Mouse (Mus musculus) hindbrain, embryonic 11.5 days (tissue): ENCODE results near the gene Mon1a. TPM values are rescaled to one million over a fixed set of nuclear protein-coding genes. Genes with fewer than 3 reads are reported as not detected.

Experiments used
- ATAC-seq: fragments of 200-750 bp; cut with Nextera tagmentation; 2 replicates; pipeline ENCODE4 v1.8.0; 2017; ENCODE audit warnings: mild to moderate bottlenecking, moderate TSS enrichment, moderate library complexity; ENCODE audit not compliant: low FRiP score
- DNase-seq: peaks from one replicate; pipeline ENCODE4 v3.0.0-alpha.2; 2015; ENCODE audit warnings: low spot score
- H3K27ac ChIP-seq: fragments of 300-500 bp; sonication (generic); 2 replicates; pipeline ENCODE4 v1.5.1; 2014; ENCODE audit warnings: mild to moderate bottlenecking, low read depth, low read length
- H3K27me3 ChIP-seq: fragments of 300-500 bp; sonication (generic); 2 replicates; pipeline ENCODE4 v1.6.1; 2014; ENCODE audit warnings: mild to moderate bottlenecking, low read length, moderate library complexity, mixed read lengths; ENCODE audit not compliant: control insufficient read depth, insufficient read depth
- H3K36me3 ChIP-seq: fragments of 300-500 bp; sonication (generic); 2 replicates; pipeline ENCODE4 v1.6.1; 2014; ENCODE audit warnings: mild to moderate bottlenecking, low read length, moderate library complexity, mixed read lengths; ENCODE audit not compliant: control insufficient read depth, insufficient read depth
- H3K4me1 ChIP-seq: fragments of 300-500 bp; sonication (generic); replicated peaks from 2 replicates; pipeline ENCODE4 v1.6.1; 2014; ENCODE audit warnings: low read length, mixed read lengths; ENCODE audit not compliant: control insufficient read depth, insufficient read depth
- H3K4me2 ChIP-seq: fragments of 300-500 bp; sonication (generic); replicated peaks from 2 replicates; pipeline ENCODE4 v1.6.1; 2014; ENCODE audit warnings: mild to moderate bottlenecking, low read depth, low read length
- H3K4me3 ChIP-seq: fragments of 300-500 bp; sonication (generic); 2 replicates; pipeline ENCODE4 v1.5.1; 2014; ENCODE audit warnings: low read depth, low read length
- H3K9ac ChIP-seq: fragments of 300-500 bp; sonication (generic); 2 replicates; pipeline ENCODE4 v1.6.1; 2014; ENCODE audit warnings: low read depth, low read length
- H3K9me3 ChIP-seq: fragments of 300-500 bp; sonication (generic); 2 replicates; pipeline ENCODE4 v1.6.1; 2016; ENCODE audit warnings: low read length; ENCODE audit not compliant: control insufficient read depth
- WGBS: fragments of 180-500 bp; shearing (Covaris S2); extraction: QIAGEN DNeasy Blood & Tissue Kit; methylation state at CpG from one replicate; pipeline ENCODE4 v1.1.7; 2014; 5-methylcytosine and 5-hydroxymethylcytosine counted together
- polyA plus RNA-seq: library from polyadenylated mRNA; unstranded; fragments of >200 nt; fragmentation: Nextera tagmentation; extraction: Ambion mirVana; gene quantifications from 2 replicates; pipeline ENCODE4 v1.2.1, GENCODE M21; 2014

The Mon1a gene
- polyA plus RNA-seq, 1 experiment from 2014 or later = 18.1 TPM

DNA sequence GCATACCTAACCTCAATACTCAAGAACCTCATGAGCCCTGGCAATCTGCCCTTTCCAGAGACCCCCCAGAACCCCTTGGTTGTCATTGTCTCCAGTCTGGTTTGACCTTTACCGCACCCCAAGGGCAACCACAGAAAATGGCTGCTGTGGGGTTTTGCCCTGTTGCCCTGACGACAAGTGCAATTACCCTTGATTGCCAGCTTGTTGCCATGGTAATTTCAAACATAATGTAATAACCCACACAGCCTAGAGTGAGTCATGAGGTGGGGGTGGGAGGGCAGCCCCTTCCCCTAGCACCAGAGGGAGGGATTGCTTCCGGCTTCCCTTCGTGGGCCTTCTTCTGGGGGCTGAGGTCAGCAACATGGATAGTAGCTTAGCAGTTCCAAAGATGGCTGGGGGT is 44.3 kb downstream of the Mon1a start:
- H3K9me3 ChIP-seq = no peaks in the 10 kb centered on the region
- peaks cover 4% of the 10 kb centered on the region for H3K27me3 ChIP-seq
- H3K27ac ChIP-seq = no peak overlapping the region
- DNase-seq (no peak), ATAC-seq (no peak)
- peaks cover 17% of the 10 kb centered on the region for H3K4me1 ChIP-seq
- no peak overlapping the region for H3K4me3 ChIP-seq
- 63% methylated on average over 4 of the region's 4 CpGs for WGBS
- no peak overlapping the region for H3K4me2 ChIP-seq
- H3K36me3 ChIP-seq = no peaks in the 10 kb centered on the region
- H3K9ac ChIP-seq = no peak overlapping the region

GRCm38 (mm10) chr9:107934146-107934545 is 46.2 kb downstream of the Mon1a start:
- no peak for ATAC-seq
- DNase-seq = no peak
- Histone ChIP-seq H3K4me2 (no peak overlapping the region), H3K27ac (no peak overlapping the region), H3K36me3 (no peaks in the 10 kb centered on the region), H3K9me3 (no peaks in the 10 kb centered on the region), H3K4me3 (no peak overlapping the region), H3K27me3 (peaks cover 4% of the 10 kb centered on the region), H3K9ac (no peak overlapping the region), H3K4me1 (peaks cover 17% of the 10 kb centered on the region)
- 87% methylated on average over 11 of the region's 11 CpGs for WGBS

DNA sequence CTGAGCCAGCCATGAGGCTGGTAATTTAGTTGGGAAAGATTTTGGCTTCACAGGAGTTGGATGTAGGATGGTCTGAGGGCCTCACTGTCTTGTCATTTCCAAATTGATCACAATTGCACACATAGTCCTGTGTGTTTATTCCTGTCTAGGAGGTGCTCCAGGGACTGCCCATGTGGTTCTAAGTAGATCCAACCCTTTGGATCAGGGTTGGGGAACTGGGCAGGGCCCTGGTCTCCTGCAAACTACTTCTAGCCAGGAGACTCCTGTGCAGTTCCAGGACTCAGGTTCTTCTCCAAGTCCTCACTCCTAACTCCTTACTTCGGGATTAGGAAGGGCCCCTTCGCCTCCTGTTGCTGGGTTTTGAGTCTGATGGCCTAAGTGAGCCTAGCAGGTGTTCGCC is 47.4 kb downstream of the Mon1a start, which contains the start of gene Camkv:
Camkv (plus strand) TSS at position 301 of the 400 bp plus-strand sequence.
- H3K4me2 ChIP-seq = peak within 1 kb of the TSS; percentile 69
- H3K4me3 ChIP-seq = peak within 1 kb of the TSS; percentile 41
- peak within 1 kb of the TSS; percentile 52 for H3K9ac ChIP-seq
- DNase-seq (no peak), ATAC-seq (no peak)
- H3K27me3 ChIP-seq = peaks cover 4% of the 10 kb centered on the region
- peaks cover 17% of the 10 kb centered on the region for H3K4me1 ChIP-seq
- no peaks in the 10 kb centered on the region for H3K9me3 ChIP-seq
- 7% methylated on average over 3 of the region's 3 CpGs for WGBS
- H3K36me3 ChIP-seq = no peaks in the 10 kb centered on the region
- H3K27ac ChIP-seq = no peak within 1 kb of the TSS

DNA sequence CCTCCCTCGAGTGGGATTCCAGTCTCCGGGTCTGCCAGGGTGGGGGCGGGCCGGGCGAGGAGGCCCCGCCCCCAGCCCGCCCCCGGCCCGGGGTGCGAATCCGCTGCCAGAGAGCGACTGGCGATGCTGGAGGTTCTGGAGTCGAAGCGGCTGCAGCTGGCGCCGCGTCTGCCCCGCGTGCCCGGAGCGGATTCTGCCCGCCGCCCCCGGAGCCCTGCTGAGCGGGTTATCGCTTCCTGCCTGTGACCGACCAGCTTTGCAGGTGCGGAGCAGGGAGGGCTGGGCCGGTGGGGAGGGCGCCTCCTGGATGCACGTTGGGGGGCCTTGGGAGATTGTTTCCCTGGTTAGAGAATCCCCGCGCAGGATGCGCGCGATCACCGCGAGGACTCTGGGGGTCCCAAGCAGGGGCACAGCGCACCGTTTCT is 47.9 kb downstream of the Mon1a start:
- no peak overlapping the region for H3K27ac ChIP-seq
- H3K9me3 ChIP-seq = no peaks in the 10 kb centered on the region
- peaks cover 4% of the 10 kb centered on the region for H3K27me3 ChIP-seq
- no peaks in the 10 kb centered on the region for H3K36me3 ChIP-seq
- peak overlapping the region; percentile 69 for H3K4me2 ChIP-seq
- peaks cover 17% of the 10 kb centered on the region for H3K4me1 ChIP-seq
- peak overlapping the region; percentile 41 for H3K4me3 ChIP-seq
- H3K9ac ChIP-seq = peak overlapping the region; percentile 52; the same call in 1 of the 2 replicates
- ATAC-seq (peak; percentile 52), DNase-seq (peak; percentile 56)
- WGBS = under 1% methylated on average over 38 of the region's 41 CpGs

- DNase-seq = peak; percentile 58
- H3K4me1 ChIP-seq = peaks cover 17% of the 10 kb centered on the region
- WGBS = 1% methylated on average over 29 of the region's 29 CpGs
- H3K9ac ChIP-seq = peak overlapping the region; percentile 52
- H3K9me3 ChIP-seq = no peaks in the 10 kb centered on the region
- peak; percentile 73 for ATAC-seq
- no peaks in the 10 kb centered on the region for H3K36me3 ChIP-seq
- H3K4me2 ChIP-seq = peak overlapping the region; percentile 69
- H3K4me3 ChIP-seq = peak overlapping the region; percentile 41
- peaks cover 4% of the 10 kb centered on the region for H3K27me3 ChIP-seq
- no peak overlapping the region for H3K27ac ChIP-seq
Observed at GRCm38 (mm10) chr9:107936215-107936822, 48.4 kb downstream of the Mon1a start.

DNA sequence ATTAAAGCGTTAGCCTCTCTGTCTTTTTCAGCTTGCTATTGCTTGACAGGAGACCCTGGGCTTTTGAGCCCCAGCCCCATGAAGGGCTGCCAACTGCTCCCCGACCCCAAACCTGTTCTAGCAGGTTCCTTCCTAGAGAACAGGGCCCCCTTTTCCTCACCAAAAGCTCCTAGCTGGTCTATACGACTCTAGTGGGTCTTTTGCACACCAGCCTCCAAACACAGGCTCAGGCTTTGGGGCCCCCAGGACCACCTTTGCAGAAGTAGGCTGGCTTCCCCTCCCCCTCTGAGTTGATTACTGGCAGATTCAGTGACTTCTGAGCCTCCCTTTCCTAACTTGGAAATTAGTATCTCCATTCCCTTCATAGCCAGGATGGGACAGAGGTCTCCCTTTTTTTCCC is 48.9 kb downstream of the Mon1a start:
- H3K36me3 ChIP-seq = no peaks in the 10 kb centered on the region
- DNase-seq (no peak), ATAC-seq (no peak)
- H3K9me3 ChIP-seq = no peaks in the 10 kb centered on the region
- H3K9ac ChIP-seq = peak overlapping the region; percentile 52; the same call in 1 of the 2 replicates
- peak overlapping the region; percentile 69 for H3K4me2 ChIP-seq
- H3K4me1 ChIP-seq = peaks cover 17% of the 10 kb centered on the region
- no peak overlapping the region for H3K27ac ChIP-seq
- H3K27me3 ChIP-seq = peaks cover 4% of the 10 kb centered on the region
- WGBS = 15% methylated on average over 3 of the region's 3 CpGs
- H3K4me3 ChIP-seq = peak overlapping the region; percentile 41

GRCm38 (mm10) chr9:107947241-107948194 is 59.6 kb downstream of the Mon1a start:
- WGBS = 93% methylated on average over 31 of the region's 31 CpGs
- no peak for DNase-seq
- Histone ChIP-seq H3K36me3 (no peaks in the 10 kb centered on the region), H3K27me3 (no peaks in the 10 kb centered on the region), H3K9me3 (no peaks in the 10 kb centered on the region), H3K9ac (no peak overlapping the region), H3K4me1 (peaks cover 6% of the 10 kb centered on the region; the same call in 1 of the 2 replicates), H3K27ac (no peak overlapping the region), H3K4me3 (no peak overlapping the region), H3K4me2 (no peak overlapping the region)
- ATAC-seq = no peak

DNA sequence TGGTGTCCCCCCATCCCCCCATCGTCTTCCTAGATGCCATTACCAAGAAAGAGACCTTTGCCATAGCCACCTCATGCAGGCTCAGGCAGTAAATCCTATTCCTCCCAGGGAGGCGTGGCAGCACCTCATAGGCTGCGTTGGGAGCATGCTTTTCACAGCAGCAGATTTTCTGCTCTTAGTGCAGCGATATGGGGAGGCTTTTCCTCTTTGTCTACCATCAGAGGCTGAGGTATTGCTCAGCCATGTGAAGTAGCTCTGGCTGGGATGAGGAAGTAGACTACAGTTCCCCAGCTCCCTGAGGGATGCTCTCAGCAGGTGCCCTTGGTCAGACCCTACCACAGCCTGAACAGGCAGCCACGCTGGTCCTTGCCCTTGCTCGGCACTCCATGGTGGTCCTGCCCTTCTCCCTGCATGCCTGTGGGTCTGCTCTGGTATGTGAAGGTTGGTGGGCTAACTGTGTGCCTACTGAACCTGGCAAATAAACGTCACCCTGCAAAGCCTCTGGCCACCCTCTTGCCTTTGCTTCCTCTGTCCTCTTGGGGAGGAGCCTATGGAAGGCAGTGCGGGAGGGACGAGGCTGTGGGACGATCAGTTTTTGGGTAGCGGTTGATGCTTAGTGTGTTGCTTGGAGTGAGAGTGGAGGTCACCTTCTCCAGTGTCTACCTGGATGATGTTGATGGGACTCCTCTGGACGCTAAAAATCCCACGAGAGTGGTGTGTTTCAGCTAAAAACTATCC is 61.4 kb downstream of the Mon1a start:
- WGBS = 82% methylated on average over 13 of the region's 13 CpGs
- ATAC-seq = no peak
- Histone ChIP-seq H3K9ac (no peak overlapping the region), H3K4me2 (no peak overlapping the region), H3K4me3 (no peak overlapping the region), H3K36me3 (no peaks in the 10 kb centered on the region), H3K27me3 (no peaks in the 10 kb centered on the region), H3K27ac (no peak overlapping the region), H3K9me3 (no peaks in the 10 kb centered on the region), H3K4me1 (peaks cover 6% of the 10 kb centered on the region; the same call in 1 of the 2 replicates)
- no peak for DNase-seq
